Mouse (Mus musculus): ENCODE results near the gene Btn2a2.

- TF ChIP-seq POLR2A (IDR thresholded peaks at IDR 0.05; ENCODE audit: borderline replicate concordance, extremely low read depth, low read depth, low read length): no peak
- TF ChIP-seq CTCF (IDR thresholded peaks at IDR 0.05; ENCODE audit: insufficient read depth, low read length): no peak
These were observed 12.9 kb upstream of the Btn2a2 start for GRCm38 (mm10) chr13:23501511-23501910.

Measured in lung, adult 2 months (tissue).